Mouse (Mus musculus): ENCODE measurements around the gene Tesc.

Tesc gene

DNA sequence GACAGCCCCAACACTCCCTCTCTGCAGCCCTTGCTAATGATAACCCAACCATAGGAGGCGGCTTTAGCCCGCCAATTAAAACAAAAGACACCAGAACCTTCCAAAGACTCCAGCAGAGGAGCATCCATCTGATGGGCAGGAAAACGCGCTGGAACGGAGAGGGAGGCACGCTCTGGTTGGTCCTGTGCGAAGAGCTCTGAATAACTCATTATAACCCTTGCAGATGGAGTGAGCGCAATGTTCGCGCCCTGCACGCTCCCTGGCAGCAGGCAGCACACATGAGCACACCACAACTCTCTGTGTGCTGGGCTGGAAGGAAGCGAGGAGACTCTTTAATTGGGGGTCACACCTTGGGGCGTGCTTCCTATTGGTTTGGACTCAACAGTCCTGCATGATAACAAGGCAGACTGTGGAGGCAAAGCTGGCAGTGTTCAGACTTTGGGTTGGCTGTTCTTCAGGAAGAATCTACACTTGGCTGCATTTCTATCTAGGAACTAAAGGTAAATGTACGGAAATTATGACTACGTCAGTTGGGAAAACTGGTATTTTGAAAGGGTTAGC lies 45.8 kb downstream of the Tesc start:
- DNase-seq (ENCODE audit: low read depth, low spot score): no peak

DNA sequence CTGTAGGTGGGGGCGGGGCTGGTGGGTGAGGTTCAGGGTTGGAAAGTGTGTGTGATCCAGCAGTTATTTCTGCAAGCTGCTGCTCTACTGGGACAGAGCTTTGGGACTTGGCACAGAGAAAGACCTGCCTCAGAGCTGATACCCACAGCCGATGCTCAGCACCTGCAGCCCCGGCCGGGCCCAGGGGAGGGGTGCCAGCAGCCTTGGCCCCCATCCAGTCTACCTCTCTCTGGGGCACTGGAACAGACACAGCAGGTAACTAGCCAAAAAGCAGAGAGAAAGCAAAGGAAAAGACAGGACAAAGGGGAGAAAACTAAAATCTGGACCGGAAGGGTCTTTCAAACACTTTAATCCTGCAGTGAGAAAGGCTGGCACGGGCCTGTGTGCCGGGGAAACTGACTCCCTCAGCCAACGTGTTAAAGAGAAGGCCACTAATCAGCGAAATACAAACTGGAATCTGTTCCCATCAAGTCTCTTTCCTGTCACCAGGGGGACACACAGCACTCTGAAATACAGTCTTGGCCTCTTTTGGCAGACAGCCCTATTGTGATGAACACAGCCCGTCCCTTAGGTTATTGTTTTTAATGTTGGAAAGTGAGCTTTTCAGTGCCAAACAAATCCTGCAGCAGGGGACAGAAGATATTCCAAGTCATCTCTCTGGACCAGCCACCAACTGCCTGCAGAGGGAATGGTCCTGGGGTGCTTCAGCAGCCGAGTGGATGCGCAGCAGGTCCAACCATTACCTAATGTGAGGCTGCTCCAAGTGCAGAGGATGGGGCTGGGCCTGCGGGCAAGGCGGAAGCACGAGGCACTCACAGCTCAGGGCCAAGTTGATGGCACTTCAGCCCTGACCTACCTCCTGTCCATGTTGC lies 49.4 kb downstream of the Tesc start:
- peak; percentile 56 for DNase-seq (ENCODE audit: low read depth, low spot score)

DNA sequence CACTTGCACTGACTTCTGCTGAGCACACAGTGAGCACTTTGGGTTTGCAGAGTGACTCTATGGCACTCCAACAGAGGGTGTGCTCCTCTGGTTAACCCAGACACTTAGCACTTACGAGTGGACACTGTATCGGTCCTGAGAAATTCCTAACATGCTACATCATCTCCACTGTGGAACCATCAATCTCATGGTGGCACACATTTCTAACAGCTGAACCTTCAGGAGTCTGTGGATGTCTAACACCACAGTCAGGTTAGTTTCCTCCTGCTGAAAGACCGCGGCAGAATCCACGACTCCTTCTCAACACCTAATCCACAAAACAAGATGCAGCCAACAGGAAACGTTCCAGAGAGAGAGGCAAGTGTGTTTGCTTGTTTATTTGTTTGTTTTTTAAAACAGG lies 51.0 kb downstream of the Tesc start:
- no peak for DNase-seq (ENCODE audit: low read depth, low spot score)

DNA sequence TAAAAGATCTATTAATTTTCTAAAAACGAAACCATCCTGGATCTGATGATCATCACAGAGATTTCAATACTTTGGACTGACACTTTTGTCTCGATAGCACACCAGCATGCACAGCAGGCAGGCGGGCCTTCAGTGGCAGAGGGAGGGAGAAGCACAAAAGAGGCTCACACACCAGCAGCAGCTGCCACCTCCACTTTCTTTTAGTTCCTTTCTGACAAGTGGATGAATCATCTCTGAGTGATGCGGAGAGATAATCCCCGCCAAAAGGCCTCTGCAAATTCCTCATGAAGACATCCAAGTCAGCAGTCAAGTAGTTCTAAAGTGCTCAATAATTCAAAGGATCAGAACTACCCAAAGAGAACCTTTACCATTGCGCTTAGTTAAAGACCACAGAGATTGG lies 51.8 kb downstream of the Tesc start:
- DNase-seq (ENCODE audit: low read depth, low spot score): no peak

DNA sequence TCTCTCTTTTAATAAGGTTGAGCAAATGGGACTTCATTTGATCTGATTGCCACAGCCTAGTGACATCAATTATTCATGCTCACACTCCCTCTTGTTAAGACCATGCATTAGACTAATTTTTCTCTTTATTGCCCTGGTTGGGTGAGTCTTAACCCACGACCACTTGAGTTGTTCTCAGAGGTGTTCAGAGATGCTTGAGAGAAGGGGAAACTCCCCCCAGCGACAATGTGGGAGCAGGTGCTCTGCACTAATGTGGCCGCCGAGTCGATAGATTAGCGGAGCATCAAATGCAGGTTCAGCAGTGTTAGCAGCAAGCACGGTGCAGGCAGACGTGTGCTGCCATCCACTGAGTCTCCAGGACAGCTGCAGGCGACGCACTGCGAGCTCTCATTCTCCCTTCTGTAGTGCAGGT lies 52.3 kb downstream of the Tesc start:
- no peak for DNase-seq (ENCODE audit: low read depth, low spot score)

DNA sequence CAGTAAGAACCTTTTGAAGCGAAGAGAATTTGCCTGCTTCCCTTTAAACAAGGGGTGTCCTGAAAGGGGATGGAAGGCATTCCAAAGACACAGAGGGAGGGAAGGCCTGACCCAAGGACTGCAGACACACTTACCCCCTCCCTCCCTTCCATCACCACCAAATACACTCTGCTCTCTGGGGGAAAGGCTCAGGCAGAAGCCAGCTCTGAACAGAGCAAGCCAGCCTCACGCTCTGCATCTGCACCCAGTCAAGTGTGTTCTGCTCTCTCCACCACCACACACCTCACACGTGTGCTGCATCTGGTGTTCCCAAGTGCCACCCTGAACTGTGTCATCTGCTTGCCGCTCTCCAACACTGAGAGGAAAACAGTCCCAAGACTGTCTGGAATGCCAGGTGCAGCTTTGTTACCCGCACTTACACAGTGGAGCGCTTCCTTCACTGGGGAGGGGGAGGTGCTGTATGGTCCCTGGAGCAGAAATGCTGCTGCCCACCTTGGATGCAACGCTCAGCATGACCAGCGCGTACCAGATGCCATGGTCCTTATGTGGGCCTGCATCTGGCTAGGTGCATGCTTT lies 53.9 kb downstream of the Tesc start:
- DNase-seq (ENCODE audit: low read depth, low spot score): no peak

DNA sequence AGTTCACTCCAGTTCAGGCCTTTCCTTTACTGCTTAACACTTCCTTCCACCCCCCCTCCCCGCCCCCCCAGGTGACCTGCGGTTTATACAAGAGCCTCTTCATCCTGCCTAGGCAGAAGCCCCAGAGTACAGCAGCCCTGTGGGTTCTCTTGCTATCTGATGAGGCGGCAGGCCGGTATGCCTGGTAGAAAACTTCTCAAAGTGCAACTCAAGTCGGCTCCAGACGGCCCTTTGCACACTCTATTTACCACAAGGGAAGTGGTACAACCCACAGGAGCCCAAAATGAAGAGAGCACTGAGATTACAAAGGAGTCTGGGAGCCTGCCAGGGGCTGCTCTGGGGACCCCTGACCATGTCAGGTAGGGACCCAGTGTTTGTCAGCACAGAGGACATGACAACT lies 54.5 kb downstream of the Tesc start:
- DNase-seq (ENCODE audit: low read depth, low spot score): no peak

DNA sequence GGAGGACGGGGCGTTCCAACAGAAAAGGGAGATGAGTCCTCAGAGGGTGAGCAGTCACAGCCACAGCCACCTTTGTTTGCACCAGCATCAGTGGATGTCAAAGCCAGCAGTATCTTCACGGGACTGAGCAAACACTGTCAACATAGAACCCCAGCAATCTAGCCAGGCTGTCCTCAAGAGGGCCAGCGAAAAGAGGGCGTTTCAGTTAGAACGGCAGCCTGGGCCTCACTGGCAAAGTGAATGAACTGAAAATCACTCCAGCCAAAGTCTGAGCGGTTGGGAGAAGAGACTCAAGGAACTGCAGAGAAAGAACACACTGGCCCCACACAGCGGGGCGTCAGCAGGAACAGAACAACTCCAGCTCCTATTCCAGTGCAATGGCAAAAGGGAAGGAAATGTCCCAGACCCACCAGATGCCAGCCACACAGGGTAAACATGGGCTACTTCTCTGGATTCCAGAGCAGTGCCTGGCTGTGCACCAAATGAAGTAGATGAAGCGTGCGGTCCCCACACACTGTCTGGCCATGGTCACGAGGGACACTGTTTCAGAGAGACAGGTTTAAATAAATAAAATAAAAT lies 55.6 kb downstream of the Tesc start:
- peak; percentile 51 for DNase-seq (ENCODE audit: low read depth, low spot score)

DNA sequence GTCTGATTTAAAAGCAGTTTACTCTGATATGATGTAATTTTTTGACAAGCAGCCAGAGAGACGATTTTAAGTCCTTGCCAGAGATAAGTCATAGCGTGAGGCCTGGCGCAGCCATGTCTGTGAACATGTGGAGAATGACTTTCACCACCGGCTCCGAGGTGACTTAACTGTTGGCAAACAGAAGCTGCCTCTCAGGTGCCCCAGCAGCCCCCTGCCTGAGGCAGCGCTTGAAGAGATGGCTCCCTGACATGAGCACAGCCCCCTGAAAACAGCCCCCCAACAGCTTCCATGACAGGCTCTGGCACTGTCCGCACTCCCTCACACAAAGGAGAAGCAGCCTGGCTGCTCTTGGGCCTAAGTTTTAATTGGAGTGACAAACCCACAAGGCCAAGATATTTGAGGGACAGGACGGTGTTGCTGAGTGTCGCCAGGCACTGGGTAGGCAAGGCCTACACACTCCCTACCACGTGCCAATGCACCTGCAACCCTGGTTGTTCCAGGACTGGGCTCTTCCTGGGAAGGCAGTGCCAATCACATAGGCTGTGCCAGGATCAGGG lies 56.7 kb downstream of the Tesc start:
- DNase-seq (ENCODE audit: low read depth, low spot score): peak; percentile 52

DNA sequence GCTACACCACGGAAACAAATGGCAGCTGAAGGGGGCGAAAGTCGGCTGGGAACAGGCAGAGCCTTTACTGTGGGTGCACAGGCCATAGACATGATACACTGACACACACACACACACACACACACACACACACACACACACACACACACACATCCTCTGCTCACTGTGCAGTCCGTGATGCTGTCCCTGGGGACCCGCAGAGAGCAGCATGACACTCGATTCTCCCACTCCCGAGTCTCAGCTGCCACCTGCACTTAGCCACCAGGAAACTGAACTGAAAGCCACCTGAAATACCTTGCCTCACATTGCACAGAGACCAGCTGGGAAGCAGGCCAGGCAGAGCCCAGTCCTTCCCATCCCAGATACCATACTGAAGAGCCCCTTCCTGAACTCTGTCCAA lies 57.8 kb downstream of the Tesc start:
- no peak for DNase-seq (ENCODE audit: low read depth, low spot score)

DNA sequence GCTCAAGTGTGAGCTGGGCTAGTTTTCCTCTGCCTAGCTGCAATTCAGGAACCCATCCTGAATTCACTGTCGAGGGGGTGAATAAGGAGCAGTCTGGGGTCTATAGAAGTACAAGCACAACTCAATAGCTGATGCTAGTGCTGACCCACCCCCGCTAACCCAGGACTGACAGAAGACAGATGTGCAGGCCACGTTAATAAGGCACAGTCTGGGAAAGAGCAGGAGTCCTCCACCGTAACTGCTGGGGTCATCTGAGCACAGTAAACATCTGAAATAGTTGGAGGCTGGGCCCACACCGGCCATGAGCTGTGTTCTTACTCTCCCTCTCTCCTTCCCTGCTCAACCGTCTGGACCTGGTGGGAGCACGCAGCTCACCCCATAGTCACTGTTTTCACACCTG lies 59.4 kb downstream of the Tesc start:
- no peak for DNase-seq (ENCODE audit: low read depth, low spot score)

DNA sequence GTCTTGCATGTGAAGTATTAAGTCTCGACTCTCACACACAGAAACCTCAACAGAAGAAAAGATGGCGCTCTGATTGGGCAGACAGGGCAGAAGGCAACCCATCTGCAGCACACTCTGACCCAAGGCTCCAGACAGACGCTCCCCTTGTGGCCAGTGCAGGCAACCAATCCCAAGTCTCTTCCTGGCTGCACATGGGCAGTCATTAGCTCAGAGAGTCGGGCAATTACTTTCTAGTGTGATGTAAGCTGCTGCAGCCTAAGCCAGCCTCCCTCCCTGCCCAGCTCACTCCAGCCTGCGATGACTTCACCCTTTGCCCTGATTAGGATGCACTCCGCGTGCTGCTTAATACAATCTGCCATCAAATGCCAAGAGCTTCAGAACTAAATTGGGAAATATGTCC lies 61.6 kb downstream of the Tesc start:
- peak; percentile 52 for DNase-seq (ENCODE audit: low read depth, low spot score)

DNA sequence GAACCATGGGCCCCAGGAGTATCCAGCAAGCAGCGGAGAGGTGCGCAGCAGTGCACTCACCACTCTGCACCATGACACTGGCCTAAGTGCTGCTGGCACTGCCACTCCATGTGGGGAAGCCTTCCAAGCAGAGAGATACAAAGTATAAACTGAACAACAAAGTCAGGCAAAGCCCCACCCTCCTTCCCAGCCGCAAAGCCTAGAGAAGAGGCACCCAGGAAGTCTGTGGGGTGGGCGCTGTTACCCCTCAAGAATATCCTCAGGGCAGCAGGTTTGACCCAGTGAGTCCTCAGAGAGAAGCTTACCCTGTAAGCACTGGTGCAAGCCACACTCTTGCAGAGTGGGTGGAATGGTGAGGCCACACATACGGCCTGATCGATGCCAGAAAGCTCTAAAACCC lies 62.6 kb downstream of the Tesc start:
- no peak for DNase-seq (ENCODE audit: low read depth, low spot score)

DNA sequence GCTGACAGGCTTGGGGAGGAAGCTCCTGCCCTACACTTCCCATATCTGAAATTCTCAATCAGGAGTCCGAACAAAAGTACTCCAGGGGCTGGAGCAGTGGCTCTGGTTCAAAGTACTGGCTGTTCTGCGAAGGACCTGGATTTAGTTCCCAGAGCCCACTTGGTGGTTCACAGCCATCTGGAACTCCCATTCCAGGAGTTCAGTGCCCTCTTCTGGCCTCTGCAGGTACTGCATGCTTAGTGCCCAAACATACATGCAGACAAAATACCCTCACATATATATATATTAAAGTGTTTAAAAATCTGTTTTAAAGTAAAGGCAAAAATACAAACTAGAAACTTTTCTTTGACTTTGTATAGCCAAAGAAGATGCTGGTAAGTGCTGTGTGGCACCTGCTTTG lies 63.3 kb downstream of the Tesc start:
- no peak for DNase-seq (ENCODE audit: low read depth, low spot score)

DNA sequence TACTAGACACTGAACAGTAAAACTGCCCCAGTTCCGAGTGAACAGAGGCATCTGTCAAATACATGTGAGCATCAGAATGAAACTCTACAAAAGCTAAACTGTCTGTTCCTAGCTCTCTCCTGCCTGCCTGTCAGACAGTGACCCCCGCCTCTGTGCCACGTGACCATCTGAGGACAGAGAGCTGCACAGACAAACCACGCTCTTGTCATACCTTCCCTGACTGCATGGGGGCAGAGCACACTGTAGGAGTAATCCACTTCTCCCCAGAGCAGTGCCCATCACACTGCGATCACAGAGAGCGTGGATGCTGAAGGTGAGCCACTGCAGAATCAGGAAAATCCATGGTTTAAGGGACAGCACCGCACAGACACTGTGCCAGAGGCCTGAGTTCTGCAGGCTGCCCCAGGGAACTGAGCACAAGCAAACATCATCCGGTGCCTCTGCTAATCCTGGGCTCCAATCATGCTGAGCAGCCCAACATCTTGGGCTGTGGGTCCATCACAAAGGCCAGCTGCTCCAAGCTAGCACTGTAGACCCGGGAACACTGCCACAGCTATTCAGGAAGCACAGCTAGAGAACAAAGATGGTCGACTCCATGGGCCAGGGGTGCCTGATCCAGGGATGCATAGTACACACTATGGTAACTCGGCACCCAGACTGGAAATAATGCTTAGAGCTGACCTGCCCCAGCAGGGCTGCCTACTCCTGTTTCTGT lies 65.9 kb downstream of the Tesc start:
- DNase-seq (ENCODE audit: low read depth, low spot score): no peak

DNA sequence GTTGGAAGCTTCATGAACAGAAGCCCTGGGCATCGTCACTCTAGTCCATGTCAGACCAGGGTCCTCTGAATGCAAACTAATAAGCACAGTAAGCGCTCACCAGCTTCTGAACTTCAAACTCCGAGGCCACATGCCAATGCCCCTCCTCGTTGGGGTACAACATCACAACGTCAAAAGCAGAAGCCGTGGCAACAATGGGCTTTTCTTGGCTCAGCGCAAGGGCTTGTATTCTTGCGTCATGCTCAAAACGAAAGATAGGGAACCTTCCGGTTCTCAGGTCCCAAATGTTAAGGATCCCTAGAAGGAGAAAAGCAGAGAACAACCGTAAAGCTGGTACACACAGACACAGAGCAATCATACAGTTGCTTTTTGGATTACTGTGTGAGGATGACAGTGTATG lies 67.9 kb downstream of the Tesc start:
- DNase-seq (ENCODE audit: low read depth, low spot score): no peak

DNA sequence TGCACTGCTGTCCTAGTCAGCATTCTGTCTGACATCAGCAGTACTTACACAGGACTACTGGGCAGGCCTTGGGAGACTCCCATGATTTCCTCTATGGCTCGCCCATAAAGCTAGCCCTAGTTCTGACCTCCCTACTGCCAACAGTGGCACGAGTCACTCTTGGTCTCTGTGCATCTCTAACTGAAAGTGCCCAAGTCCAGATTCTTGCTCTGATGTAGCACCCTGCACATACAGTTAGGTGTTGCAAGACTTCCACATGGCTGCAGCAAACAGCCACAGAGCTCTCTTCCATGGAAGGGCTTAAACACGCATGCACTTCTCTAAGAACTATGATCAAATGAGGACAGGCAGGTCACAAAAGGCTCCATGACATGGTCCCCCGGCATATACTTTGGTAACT lies 68.3 kb downstream of the Tesc start:
- DNase-seq (ENCODE audit: low read depth, low spot score): no peak

DNA sequence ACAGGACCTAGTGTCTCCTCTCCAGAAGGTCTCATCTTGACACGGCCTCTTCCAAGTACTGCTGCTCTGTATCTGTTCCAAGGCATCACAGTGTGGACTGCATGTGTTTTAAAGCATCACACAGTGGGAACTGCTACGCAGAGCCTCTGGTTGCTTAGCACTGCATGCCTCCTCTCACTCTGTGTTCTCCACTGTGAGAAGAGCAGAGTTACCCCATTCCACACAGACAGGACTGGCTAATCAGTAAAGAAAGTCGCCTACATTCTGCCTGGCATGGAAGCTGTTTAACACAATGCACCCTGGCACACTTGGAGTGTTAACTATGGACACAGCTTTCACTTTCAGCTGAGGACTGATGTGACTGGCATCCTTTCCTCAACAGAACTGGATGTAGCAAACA lies 68.8 kb downstream of the Tesc start:
- no peak for DNase-seq (ENCODE audit: low read depth, low spot score)

DNA sequence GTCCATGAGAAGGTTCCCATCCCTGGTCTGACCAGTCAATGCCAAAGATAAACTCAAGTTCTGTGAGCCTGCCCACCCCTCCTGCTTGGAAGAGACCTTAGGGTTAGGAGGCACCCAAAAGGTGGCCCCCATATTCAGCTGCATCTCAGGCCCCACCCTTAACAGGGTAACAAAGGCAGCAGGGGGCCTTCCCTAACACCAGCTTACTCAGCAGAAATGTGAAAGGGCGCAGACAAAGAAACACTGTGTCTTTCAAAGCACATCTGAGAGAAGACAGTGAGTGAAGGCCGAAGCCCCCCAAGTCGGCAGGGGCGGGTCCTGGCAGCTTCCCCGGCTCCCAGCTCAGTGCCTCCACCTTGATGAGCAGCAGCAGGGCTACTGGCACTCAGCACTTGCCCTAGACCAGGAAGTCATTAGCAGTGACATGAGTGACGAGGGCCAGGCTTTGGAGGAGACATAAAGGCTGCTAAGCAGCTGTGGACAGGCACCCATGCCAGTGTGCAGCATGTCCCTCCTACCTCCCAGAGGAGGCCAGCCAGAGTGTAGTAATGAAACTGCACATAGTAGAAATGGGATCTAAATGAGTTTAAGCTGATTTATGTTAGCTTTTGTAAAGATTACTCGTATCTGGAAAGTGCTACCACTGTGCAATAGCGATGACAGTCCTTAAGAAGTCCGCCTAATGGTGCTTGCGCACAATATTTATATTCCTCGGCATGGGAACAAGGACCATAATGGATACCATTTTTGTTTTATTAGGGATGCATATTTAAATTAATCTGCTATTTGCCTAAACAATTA lies 71.7 kb downstream of the Tesc start:
- no peak for DNase-seq (ENCODE audit: low read depth, low spot score)

DNA sequence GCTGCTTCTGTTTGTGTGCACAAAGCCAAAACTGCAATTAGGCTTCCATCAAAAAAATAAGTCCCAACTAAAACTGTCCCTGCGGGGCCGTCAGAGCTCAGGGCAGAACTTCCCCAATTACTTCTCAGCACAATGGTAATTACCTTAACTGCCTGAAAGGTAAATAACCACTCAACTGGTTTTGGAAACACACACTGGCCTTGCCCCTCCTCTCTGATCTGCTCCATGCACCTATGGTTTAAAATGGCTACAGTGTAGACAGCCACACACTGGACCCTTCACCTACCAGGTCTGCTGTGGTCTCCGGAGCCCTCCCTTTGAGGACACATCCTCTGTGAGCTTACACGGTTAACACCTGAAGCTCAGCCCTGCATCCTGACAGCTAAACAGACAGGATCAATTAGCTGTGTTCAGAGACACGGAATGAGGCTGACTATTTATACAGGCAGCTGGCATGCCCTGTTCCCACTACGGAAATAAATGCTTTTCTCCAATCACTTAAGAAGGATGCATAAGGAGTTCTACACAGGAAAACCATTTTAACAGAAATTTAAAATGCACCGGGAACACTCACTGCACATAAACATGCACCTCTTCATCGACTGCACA lies 72.4 kb downstream of the Tesc start:
- DNase-seq (ENCODE audit: low read depth, low spot score): no peak

DNA sequence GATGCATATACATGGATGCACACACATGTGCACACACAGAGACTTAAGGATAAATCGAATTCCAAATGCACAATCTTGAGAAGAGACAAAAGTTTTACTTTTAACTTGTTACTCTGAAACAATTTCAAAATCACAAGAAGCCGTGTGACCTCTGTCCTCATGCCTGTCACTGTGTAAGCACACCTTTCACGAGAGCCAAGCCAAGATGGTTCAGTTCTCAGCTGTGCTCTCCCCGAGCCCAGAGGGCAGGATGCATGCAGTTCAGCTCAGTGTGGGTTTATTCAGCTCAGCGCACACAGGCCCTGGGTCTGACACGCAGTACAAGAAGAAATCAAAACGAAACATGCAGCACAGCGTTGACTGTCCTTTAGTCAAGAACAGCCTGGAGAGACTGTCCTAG lies 78.0 kb downstream of the Tesc start:
- no peak for DNase-seq (ENCODE audit: low read depth, low spot score)
